Mouse (Mus musculus) hindbrain, embryonic 14.5 days (tissue): ENCODE results near the gene Gmds. TPM values are rescaled to one million over a fixed set of nuclear protein-coding genes. Genes with fewer than 3 reads are reported as not detected.

ENCODE experiments used
- ATAC-seq: fragments of 200-750 bp; cut with Nextera tagmentation; 2 replicates; pipeline ENCODE4 v1.8.0; 2017; ENCODE audit warnings: moderate number of reproducible peaks, mild to moderate bottlenecking, moderate TSS enrichment, moderate library complexity; ENCODE audit not compliant: low FRiP score
- DNase-seq: peaks from one replicate; pipeline ENCODE4 v3.0.0-alpha.2; 2015; ENCODE audit warnings: low spot score
- H3K27ac ChIP-seq: fragments of 300-500 bp; sonication (generic); 2 replicates; pipeline ENCODE4 v1.5.1; 2014; ENCODE audit warnings: mild to moderate bottlenecking, moderate library complexity
- H3K27me3 ChIP-seq: fragments of 300-500 bp; sonication (generic); 2 replicates; pipeline ENCODE4 v1.6.1; 2014; ENCODE audit warnings: mild to moderate bottlenecking, low read length, mixed read lengths; ENCODE audit not compliant: control insufficient read depth, insufficient read depth
- H3K36me3 ChIP-seq: fragments of 300-500 bp; sonication (generic); replicated peaks from 2 replicates; pipeline ENCODE4 v1.6.1; 2014; ENCODE audit not compliant: control insufficient read depth, insufficient read depth
- H3K4me1 ChIP-seq: fragments of 300-500 bp; sonication (generic); replicated peaks from 2 replicates; pipeline ENCODE4 v1.6.1; 2014; ENCODE audit warnings: antibody characterized with exemption, low read length, mixed read lengths; ENCODE audit not compliant: control insufficient read depth, insufficient read depth
- H3K4me2 ChIP-seq: fragments of 300-500 bp; sonication (generic); replicated peaks from 2 replicates; pipeline ENCODE4 v1.6.1; 2014; ENCODE audit warnings: mild to moderate bottlenecking, moderate library complexity
- H3K4me3 ChIP-seq: fragments of 300-500 bp; sonication (generic); replicated peaks from 2 replicates; pipeline ENCODE4 v1.5.1; 2014; ENCODE audit warnings: mild to moderate bottlenecking, low read length
- H3K9ac ChIP-seq: fragments of 300-500 bp; sonication (generic); 2 replicates; pipeline ENCODE4 v1.6.1; 2014
- H3K9me3 ChIP-seq: fragments of 300-500 bp; sonication (generic); 2 replicates; pipeline ENCODE4 v1.6.1; 2016; ENCODE audit warnings: low read length; ENCODE audit not compliant: control insufficient read depth
- WGBS: fragments of 180-500 bp; shearing (Covaris S2); extraction: QIAGEN DNeasy Blood & Tissue Kit; methylation state at CpG from one replicate; pipeline ENCODE4 v1.1.7; 2014; 5-methylcytosine and 5-hydroxymethylcytosine counted together
- polyA plus RNA-seq: library from polyadenylated mRNA; unstranded; fragments of >200 nt; fragmentation: Nextera tagmentation; extraction: Ambion mirVana; gene quantifications from 2 replicates; pipeline ENCODE4 v1.2.1, GENCODE M21; 2014

Gmds gene
- polyA plus RNA-seq, 1 experiment from 2014 or later: 39.8 TPM

DNA sequence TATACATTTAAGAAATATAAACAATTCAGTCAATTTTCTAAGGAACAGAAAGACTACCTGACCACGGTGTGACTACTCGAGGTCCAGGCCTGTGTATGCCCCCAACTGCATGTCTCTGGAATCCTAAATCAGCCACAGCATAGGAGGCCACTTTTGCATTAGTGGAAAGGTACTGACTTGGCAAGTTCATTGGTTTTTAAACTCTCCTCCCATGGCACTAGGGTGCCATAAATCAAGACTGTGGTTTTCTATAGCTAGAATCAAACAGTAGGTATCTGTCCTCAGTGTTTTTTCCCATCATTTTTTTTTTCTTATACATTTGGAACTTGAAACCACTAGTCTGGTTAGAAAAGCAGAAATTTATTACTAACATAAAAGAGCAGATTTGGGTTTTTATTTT lies 68.8 kb downstream of the Gmds start:
- Histone ChIP-seq H3K27ac (no peak overlapping the region), H3K36me3 (no peaks in the 10 kb centered on the region), H3K4me2 (no peak overlapping the region), H3K4me1 (0 out of 2 replicates have a peak, but pooled peaks cover 4% of the 10 kb centered on the region), H3K9me3 (no peaks in the 10 kb centered on the region), H3K9ac (no peak overlapping the region), H3K27me3 (no peaks in the 10 kb centered on the region), H3K4me3 (no peak overlapping the region)
- DNase-seq: no peak
- WGBS: 85% methylated on average over 2 of the region's 2 CpGs
- no peak for ATAC-seq

GRCm38 (mm10) chr13:32269261-32269660 lies 69.3 kb downstream of the Gmds start:
- Histone ChIP-seq H3K9ac (no peak overlapping the region), H3K27me3 (no peaks in the 10 kb centered on the region), H3K4me3 (no peak overlapping the region), H3K36me3 (no peaks in the 10 kb centered on the region), H3K27ac (no peak overlapping the region), H3K4me2 (no peak overlapping the region), H3K9me3 (no peaks in the 10 kb centered on the region), H3K4me1 (0 out of 2 replicates have a peak, but pooled peaks cover 4% of the 10 kb centered on the region)
- DNase-seq (no peak), ATAC-seq (no peak)
- WGBS: 88% methylated on average over 2 of the region's 2 CpGs

GRCm38 (mm10) chr13:32268284-32268683 lies 70.3 kb downstream of the Gmds start:
- ATAC-seq (no peak), DNase-seq (no peak)
- Histone ChIP-seq H3K27ac (no peak overlapping the region), H3K4me2 (no peak overlapping the region), H3K4me3 (no peak overlapping the region), H3K9ac (no peak overlapping the region), H3K36me3 (no peaks in the 10 kb centered on the region), H3K4me1 (0 out of 2 replicates have a peak, but pooled peaks cover 4% of the 10 kb centered on the region), H3K27me3 (no peaks in the 10 kb centered on the region), H3K9me3 (no peaks in the 10 kb centered on the region)
- 27% methylated on average over 3 of the region's 3 CpGs for WGBS

GRCm38 (mm10) chr13:32267184-32267775 lies 71.3 kb downstream of the Gmds start:
- no peak overlapping the region for H3K4me2 ChIP-seq
- H3K27me3 ChIP-seq: no peaks in the 10 kb centered on the region
- H3K4me1 ChIP-seq: 0 out of 2 replicates have a peak, but pooled peaks cover 4% of the 10 kb centered on the region
- H3K27ac ChIP-seq: no peak overlapping the region
- ATAC-seq (no peak), DNase-seq (no peak)
- no peaks in the 10 kb centered on the region for H3K9me3 ChIP-seq
- 37% methylated on average over 2 of the region's 2 CpGs for WGBS
- no peaks in the 10 kb centered on the region for H3K36me3 ChIP-seq
- no peak overlapping the region for H3K9ac ChIP-seq
- no peak overlapping the region for H3K4me3 ChIP-seq

DNA sequence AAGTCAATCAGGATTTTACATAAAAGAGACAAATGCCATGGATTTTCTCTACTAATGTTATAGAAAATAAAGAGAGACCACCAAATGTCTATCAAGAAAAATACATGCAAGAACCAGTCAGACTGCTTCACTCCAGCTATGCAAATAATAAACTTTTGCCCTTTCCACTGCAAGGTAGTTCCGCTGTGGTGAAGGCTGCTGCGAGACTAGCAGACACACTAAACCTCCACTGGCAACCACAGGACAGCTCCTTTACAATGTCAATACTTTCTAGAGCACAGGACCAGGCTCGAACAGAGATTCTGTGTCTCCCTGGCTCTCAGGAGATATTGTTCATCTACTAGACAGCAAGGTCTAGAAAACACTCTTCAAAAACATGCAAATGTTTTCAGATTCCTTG lies 71.8 kb downstream of the Gmds start:
- no peak overlapping the region for H3K4me2 ChIP-seq
- H3K4me1 ChIP-seq: 0 out of 2 replicates have a peak, but pooled peaks cover 4% of the 10 kb centered on the region
- no peaks in the 10 kb centered on the region for H3K36me3 ChIP-seq
- H3K4me3 ChIP-seq: no peak overlapping the region
- no peak overlapping the region for H3K9ac ChIP-seq
- H3K9me3 ChIP-seq: no peaks in the 10 kb centered on the region
- DNase-seq (no peak), ATAC-seq (no peak)
- no peak overlapping the region for H3K27ac ChIP-seq
- no peaks in the 10 kb centered on the region for H3K27me3 ChIP-seq
- 70% methylated on average over 3 of the region's 3 CpGs for WGBS

DNA sequence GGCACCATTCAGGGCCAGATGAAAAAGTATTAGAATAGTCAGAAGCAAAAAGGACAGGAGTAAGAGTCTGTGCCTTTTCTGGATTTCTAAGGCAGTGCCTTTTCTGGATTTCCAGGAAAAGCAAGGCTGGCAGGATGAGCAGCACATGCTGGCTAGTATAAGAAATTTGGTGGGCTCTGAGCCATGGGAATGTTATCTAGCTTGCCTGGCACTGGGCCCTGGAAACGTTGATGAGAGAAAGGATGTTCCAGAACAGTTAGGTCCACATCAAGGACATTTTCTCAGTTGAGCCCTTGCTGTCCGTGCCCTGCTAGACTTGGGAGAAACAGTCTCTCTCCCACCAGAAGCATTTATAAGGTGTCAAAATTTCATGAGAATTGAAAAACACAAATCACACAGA lies 82.4 kb downstream of the Gmds start:
- no peak overlapping the region for H3K27ac ChIP-seq
- no peak overlapping the region for H3K4me3 ChIP-seq
- no peak for DNase-seq
- H3K36me3 ChIP-seq: no peaks in the 10 kb centered on the region
- no peak overlapping the region for H3K4me2 ChIP-seq
- ATAC-seq: no peak
- 82% methylated on average over 2 of the region's 2 CpGs for WGBS
- H3K4me1 ChIP-seq: no peaks in the 10 kb centered on the region
- H3K9ac ChIP-seq: no peak overlapping the region
- no peaks in the 10 kb centered on the region for H3K27me3 ChIP-seq
- no peaks in the 10 kb centered on the region for H3K9me3 ChIP-seq

DNA sequence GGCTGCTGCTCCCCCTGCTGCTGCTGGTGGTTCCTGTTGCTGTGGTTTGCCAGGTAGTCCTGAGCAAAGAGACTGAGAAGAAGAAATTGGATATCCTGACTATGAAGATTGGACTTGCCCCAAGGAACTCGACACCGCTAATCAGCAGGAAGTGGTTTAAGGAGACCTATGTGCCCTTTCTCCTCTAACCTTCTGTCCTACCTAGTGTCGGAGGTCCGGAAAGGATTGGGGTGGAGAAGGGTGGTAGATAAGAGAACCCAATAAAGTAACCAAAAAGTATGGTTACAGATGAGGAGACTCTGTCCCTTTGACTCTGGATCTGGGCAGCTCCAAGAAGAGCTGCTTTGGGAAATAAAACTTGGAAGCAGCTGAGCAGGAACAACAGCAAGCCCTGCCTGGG lies 86.3 kb downstream of the Gmds start:
- Histone ChIP-seq H3K4me2 (no peak overlapping the region), H3K9me3 (no peaks in the 10 kb centered on the region), H3K4me1 (no peaks in the 10 kb centered on the region), H3K4me3 (no peak overlapping the region), H3K27me3 (no peaks in the 10 kb centered on the region), H3K9ac (no peak overlapping the region), H3K36me3 (no peaks in the 10 kb centered on the region), H3K27ac (no peak overlapping the region)
- no peak for DNase-seq
- WGBS: 89% methylated on average over 4 of the region's 4 CpGs
- no peak for ATAC-seq

DNA sequence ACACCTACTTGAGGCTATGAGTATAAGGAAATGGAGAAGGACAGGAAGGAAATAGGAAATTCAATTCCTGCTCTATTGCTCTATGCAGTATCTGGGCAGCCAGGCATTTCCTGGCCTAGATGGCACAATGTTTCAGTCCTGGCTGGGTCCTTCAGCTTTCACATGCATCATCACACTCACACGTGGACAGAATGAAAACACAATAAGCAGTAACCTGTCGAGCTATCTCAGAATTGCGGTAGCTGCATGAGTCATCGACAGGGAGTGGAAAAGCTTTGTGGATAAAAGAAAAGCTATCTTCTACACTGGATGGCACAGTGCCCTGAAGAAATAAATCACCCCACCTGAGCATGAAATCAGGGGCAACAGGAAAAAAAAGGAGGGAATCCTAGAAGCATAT lies 96.3 kb downstream of the Gmds start:
- 65% methylated on average over 4 of the region's 4 CpGs for WGBS
- no peak overlapping the region for H3K4me3 ChIP-seq
- H3K4me1 ChIP-seq: no peaks in the 10 kb centered on the region
- no peaks in the 10 kb centered on the region for H3K9me3 ChIP-seq
- H3K27ac ChIP-seq: no peak overlapping the region
- DNase-seq (no peak), ATAC-seq (no peak)
- H3K9ac ChIP-seq: no peak overlapping the region
- H3K27me3 ChIP-seq: no peaks in the 10 kb centered on the region
- no peaks in the 10 kb centered on the region for H3K36me3 ChIP-seq
- H3K4me2 ChIP-seq: no peak overlapping the region

DNA sequence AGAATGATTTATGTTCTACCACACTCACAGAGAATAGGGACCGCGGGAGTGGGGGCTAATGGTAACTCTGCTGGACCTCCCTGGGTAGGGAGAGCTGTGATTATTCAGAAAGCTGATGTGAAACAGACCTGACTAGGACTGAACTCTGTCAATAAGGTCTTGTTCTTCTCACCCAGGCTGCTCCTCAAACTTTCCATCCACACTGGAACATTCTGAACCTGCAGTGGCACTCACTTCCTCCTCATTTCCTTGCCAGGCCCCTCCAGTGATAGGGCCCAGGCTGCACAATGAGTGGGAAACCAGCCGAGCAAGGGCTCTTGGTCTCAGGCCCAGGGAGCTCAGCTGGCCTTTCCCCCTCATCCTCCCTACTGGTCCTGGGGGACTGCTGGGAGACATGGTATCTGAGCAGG lies 102.3 kb downstream of the Gmds start:
- H3K9ac ChIP-seq: no peak overlapping the region
- H3K4me3 ChIP-seq: no peak overlapping the region
- DNase-seq (no peak), ATAC-seq (no peak)
- H3K9me3 ChIP-seq: no peaks in the 10 kb centered on the region
- no peak overlapping the region for H3K27ac ChIP-seq
- no peaks in the 10 kb centered on the region for H3K36me3 ChIP-seq
- no peaks in the 10 kb centered on the region for H3K27me3 ChIP-seq
- no peak overlapping the region for H3K4me2 ChIP-seq
- WGBS: 53% methylated on average over 3 of the region's 3 CpGs
- H3K4me1 ChIP-seq: no peaks in the 10 kb centered on the region

GRCm38 (mm10) chr13:32235046-32235445 lies 103.5 kb downstream of the Gmds start:
- DNase-seq: no peak
- Histone ChIP-seq H3K9ac (no peak overlapping the region), H3K4me3 (no peak overlapping the region), H3K9me3 (no peaks in the 10 kb centered on the region), H3K36me3 (no peaks in the 10 kb centered on the region), H3K4me1 (no peaks in the 10 kb centered on the region), H3K27ac (no peak overlapping the region), H3K27me3 (no peaks in the 10 kb centered on the region), H3K4me2 (no peak overlapping the region)
- no peak for ATAC-seq
- WGBS: 94% methylated on average over 4 of the region's 4 CpGs
